Mouse (Mus musculus) stomach, postnatal 0 days (tissue): ENCODE measurements around the gene Gper1. TPM values are rescaled to one million over a fixed set of nuclear protein-coding genes. Genes with fewer than 3 reads are reported as not detected.

Experiments used
- ATAC-seq: fragments of 200-750 bp; cut with Nextera tagmentation; 2 replicates; pipeline ENCODE4 v1.8.0; 2017; ENCODE audit not compliant: low FRiP score, low TSS enrichment
- DNase-seq: peaks from one replicate; pipeline ENCODE4 v3.0.0-alpha.2; 2016; ENCODE audit warnings: low spot score
- H3K27ac ChIP-seq: fragments of 300-500 bp; sonication (generic); replicated peaks from 2 replicates; pipeline ENCODE4 v1.5.1; 2014; ENCODE audit warnings: mild to moderate bottlenecking, control low read depth
- H3K27me3 ChIP-seq: fragments of 300-500 bp; sonication (generic); 2 replicates; pipeline ENCODE4 v1.6.1; 2014; ENCODE audit warnings: low read length; ENCODE audit not compliant: control insufficient read depth, insufficient read depth
- H3K36me3 ChIP-seq: fragments of 300-500 bp; sonication (generic); 2 replicates; pipeline ENCODE4 v1.6.1; 2014; ENCODE audit warnings: low read length, mixed read lengths; ENCODE audit not compliant: control insufficient read depth, insufficient read depth
- H3K4me1 ChIP-seq: fragments of 300-500 bp; sonication (generic); replicated peaks from 2 replicates; pipeline ENCODE4 v1.6.1; 2014; ENCODE audit warnings: antibody characterized with exemption; ENCODE audit not compliant: control insufficient read depth, insufficient read depth
- H3K4me2 ChIP-seq: fragments of 300-500 bp; sonication (generic); replicated peaks from 2 replicates; pipeline ENCODE4 v1.6.1; 2014; ENCODE audit warnings: low read depth, mild to moderate bottlenecking, control low read depth, moderate library complexity
- H3K4me3 ChIP-seq: fragments of 300-500 bp; sonication (generic); 2 replicates; pipeline ENCODE4 v1.5.1; 2014; ENCODE audit warnings: low read depth, low read length, control low read depth
- H3K9ac ChIP-seq: fragments of 300-500 bp; sonication (generic); 2 replicates; pipeline ENCODE4 v1.6.1; 2014; ENCODE audit warnings: mild to moderate bottlenecking, low read length, control low read depth, mixed read lengths
- H3K9me3 ChIP-seq: fragments of 300-500 bp; sonication (generic); 2 replicates; pipeline ENCODE4 v1.6.1; 2016; ENCODE audit warnings: low read length; ENCODE audit not compliant: control insufficient read depth
- CTCF ChIP-seq: IDR thresholded peaks from 2 replicates; pipeline ENCODE4 v1.5.1; 2016; ENCODE audit warnings: antibody characterized with exemption, low read depth, mild to moderate bottlenecking, moderate library complexity
- EP300 ChIP-seq: optimal IDR thresholded peaks from 2 replicates; pipeline ENCODE3; 2016; ENCODE audit warnings: antibody characterized with exemption
- WGBS: fragments of 180-500 bp; shearing (Covaris S2); extraction: QIAGEN DNeasy Blood & Tissue Kit; methylation state at CpG from one replicate; pipeline ENCODE4 v1.1.7; 2014; 5-methylcytosine and 5-hydroxymethylcytosine counted together
- polyA plus RNA-seq: library from polyadenylated mRNA; unstranded; fragments of >200 nt; fragmentation: Nextera tagmentation; extraction: Ambion mirVana; gene quantifications from 2 replicates; pipeline ENCODE4 v1.2.1, GENCODE M21; 2015

Gene Gper1
- polyA plus RNA-seq, 1 experiment from 2014 or later, result 2.8 TPM

DNA sequence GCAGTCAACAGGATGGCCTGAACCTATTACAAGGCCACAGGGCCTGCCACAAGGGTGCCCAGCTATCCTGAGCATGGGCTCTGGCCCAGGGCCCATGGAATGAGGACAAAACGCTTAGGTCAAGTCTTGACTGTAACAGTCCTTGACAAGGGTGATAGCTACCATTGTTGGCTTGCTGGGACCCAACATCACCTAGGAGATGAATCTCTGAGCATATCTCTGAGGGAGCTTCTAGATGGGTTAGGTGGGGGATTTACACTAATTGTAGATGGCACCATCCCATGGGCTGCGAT lies 18.7 kb downstream of the Gper1 start:
- Histone ChIP-seq H3K36me3 (no peaks in the 10 kb centered on the region), H3K27me3 (no peaks in the 10 kb centered on the region), H3K4me2 (no peak overlapping the region), H3K4me3 (no peak overlapping the region), H3K4me1 (no peaks in the 10 kb centered on the region; the same call in 1 of the 2 replicates), H3K9ac (no peak overlapping the region), H3K27ac (no peak overlapping the region), H3K9me3 (no peaks in the 10 kb centered on the region)
- ATAC-seq, result no peak
- TF ChIP-seq EP300, result no peak
- TF ChIP-seq CTCF, result no peak
- no peak for DNase-seq
- WGBS, result 98% methylated on average over 2 of the region's 2 CpGs

DNA sequence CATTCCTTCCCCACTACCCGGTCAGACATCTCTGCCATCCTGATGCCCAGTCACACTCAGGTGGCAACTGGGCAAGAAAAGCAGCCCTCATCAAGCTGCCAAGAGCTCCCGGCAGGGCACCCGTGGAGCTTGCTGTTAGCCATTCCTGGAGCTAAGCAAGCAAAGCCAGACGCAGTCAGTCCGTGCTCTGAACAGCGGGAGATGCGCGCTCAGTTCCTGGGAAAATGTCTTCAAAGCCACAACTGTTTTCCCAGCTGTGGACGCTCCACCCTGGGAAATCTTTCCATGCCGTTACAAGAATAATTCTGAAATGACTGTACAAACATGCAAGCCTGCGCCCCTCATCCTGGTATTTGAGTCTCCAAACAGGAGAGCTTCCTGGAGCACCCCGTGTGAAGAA lies 19.5 kb downstream of the Gper1 start:
- WGBS, result 54% methylated on average over 12 of the region's 12 CpGs
- no peak for TF ChIP-seq CTCF
- TF ChIP-seq EP300, result no peak
- no peaks in the 10 kb centered on the region; the same call in 1 of the 2 replicates for H3K4me1 ChIP-seq
- H3K9me3 ChIP-seq, result no peaks in the 10 kb centered on the region
- H3K27me3 ChIP-seq, result no peaks in the 10 kb centered on the region
- ATAC-seq, result no peak
- no peak overlapping the region for H3K27ac ChIP-seq
- no peaks in the 10 kb centered on the region for H3K36me3 ChIP-seq
- no peak overlapping the region; the same call in 1 of the 2 replicates for H3K9ac ChIP-seq
- DNase-seq, result no peak
- no peak overlapping the region for H3K4me2 ChIP-seq
- H3K4me3 ChIP-seq, result no peak overlapping the region

DNA sequence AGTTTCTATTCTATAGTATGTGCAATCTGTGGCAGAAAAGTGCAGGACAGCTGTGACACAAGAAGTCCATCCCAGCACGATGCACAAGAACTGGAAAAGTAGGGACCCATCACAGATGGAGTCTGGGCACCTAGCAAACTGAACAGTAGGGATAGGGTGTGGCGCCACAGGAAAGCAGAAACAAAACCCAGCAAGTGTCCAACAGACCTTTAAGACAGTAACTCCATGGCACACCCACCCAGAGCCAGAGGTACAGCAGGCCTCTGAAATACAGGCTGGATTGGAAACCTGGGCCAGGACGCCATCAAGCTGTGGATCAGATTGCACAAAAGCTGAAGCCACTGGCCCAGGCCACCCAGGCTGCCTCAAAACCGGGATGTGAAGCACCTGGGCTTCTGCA lies 20.0 kb downstream of the Gper1 start:
- no peak for TF ChIP-seq CTCF
- no peak for TF ChIP-seq EP300
- ATAC-seq (no peak), DNase-seq (no peak)
- Histone ChIP-seq H3K4me3 (no peak overlapping the region), H3K4me1 (no peaks in the 10 kb centered on the region; the same call in 1 of the 2 replicates), H3K4me2 (no peak overlapping the region), H3K27ac (no peak overlapping the region), H3K27me3 (no peaks in the 10 kb centered on the region), H3K9me3 (no peaks in the 10 kb centered on the region), H3K9ac (no peak overlapping the region), H3K36me3 (no peaks in the 10 kb centered on the region)
- WGBS, result 60% methylated on average over 4 of the region's 4 CpGs

DNA sequence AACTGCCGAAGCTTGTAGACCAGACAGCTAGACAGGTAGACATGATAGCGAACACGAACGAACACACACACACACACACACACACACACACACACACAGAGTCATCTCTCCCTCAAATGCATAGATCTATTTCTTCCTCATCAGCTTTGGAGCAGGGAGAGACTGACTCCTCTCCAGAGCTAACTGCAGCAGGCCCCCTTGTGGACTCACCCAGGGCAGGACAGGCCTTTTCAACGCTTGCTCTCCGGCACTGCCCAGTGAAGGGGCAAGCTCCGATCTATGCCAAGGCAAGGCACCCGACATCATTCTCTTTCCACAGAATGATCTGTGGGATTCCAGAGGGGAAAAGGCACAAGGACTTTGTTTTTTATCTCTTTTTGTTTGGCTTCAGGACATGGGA lies 22.3 kb downstream of the Gper1 start:
- Histone ChIP-seq H3K9ac (no peak overlapping the region), H3K36me3 (no peaks in the 10 kb centered on the region), H3K4me1 (no peaks in the 10 kb centered on the region; the same call in 1 of the 2 replicates), H3K27ac (no peak overlapping the region), H3K4me2 (no peak overlapping the region), H3K27me3 (no peaks in the 10 kb centered on the region), H3K4me3 (no peak overlapping the region), H3K9me3 (no peaks in the 10 kb centered on the region)
- ATAC-seq, result no peak
- DNase-seq, result no peak
- WGBS, result 82% methylated on average over 8 of the region's 8 CpGs
- no peak for TF ChIP-seq EP300
- TF ChIP-seq CTCF, result peak; percentile 68

DNA sequence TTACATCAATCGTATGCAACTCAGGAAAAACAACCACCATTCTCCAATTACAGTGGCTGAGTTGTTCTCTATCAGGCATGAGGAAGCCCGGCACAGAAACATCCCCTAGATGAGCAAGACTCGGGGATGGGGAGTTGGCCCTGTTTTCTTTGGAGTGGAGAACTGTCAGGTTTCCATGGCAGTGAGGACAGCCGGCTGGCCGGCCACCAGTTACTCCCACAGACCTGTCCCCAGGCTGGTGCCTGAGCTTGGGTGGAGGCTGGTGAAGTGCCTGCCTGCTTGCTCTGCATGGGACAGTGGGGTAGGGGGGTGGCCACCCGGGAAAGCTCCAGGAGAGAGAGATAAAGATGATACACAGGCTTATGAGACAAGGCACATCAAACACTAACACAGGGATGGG lies 25.1 kb downstream of the Gper1 start:
- no peak for DNase-seq
- H3K4me3 ChIP-seq, result no peak overlapping the region
- no peaks in the 10 kb centered on the region for H3K9me3 ChIP-seq
- H3K27me3 ChIP-seq, result no peaks in the 10 kb centered on the region
- 76% methylated on average over 6 of the region's 6 CpGs for WGBS
- no peaks in the 10 kb centered on the region for H3K4me1 ChIP-seq
- no peaks in the 10 kb centered on the region for H3K36me3 ChIP-seq
- H3K27ac ChIP-seq, result no peak overlapping the region
- no peak for ATAC-seq
- no peak overlapping the region for H3K9ac ChIP-seq
- TF ChIP-seq EP300 (no peak), CTCF (no peak)
- no peak overlapping the region for H3K4me2 ChIP-seq

DNA sequence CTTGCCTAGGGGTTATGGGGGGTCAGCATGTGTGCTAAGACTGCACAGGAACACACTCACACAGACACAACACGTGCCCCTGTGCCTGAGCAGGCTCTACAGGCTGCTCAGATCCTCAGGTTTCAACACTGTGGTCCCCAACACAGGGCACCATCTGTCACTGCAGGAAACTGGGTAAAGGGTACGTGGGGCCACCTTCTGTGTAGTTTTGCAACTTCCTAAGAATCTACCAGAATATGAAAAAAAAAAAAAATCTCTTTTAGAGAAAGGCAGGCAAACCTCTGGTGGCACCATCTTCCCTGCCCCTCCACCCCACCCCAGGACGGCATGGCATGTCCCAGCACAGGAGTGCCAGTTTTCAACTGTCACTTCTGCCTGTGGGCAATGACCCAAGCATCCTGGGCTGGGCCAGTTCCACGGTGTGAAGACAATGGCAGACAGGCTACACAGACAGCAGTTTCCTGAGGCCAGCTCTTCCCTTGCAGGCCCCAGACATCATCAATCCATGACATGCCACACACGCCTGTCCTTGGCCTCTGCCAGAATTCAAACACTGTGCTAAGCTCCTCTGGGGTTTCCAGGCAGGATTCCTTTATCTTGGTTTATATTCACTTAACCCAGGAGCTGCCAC lies 26.3 kb downstream of the Gper1 start:
- Histone ChIP-seq H3K9ac (0 out of 2 replicates have a peak overlapping the region, but pooled peaks have one; percentile 1), H3K27me3 (no peaks in the 10 kb centered on the region), H3K4me3 (no peak overlapping the region), H3K27ac (no peak overlapping the region), H3K4me2 (no peak overlapping the region), H3K4me1 (no peaks in the 10 kb centered on the region), H3K36me3 (no peaks in the 10 kb centered on the region), H3K9me3 (no peaks in the 10 kb centered on the region)
- DNase-seq (no peak), ATAC-seq (no peak)
- TF ChIP-seq CTCF, result no peak
- no peak for TF ChIP-seq EP300
- WGBS, result 41% methylated on average over 5 of the region's 5 CpGs
